Mouse (Mus musculus) bone marrow, adult 2 months (tissue): ENCODE data around the gene Col15a1. TPM values are rescaled to one million over a fixed set of nuclear protein-coding genes. Genes with fewer than 3 reads are reported as not detected.

Experiments
- H3K27ac ChIP-seq: fragments of 200-500 bp; 2 replicates; pipeline ENCODE4 v1.5.1; 2012; ENCODE audit warnings: low read depth, mild to moderate bottlenecking, control low read depth, inconsistent platforms, low read length; ENCODE audit not compliant: control insufficient read depth, poor library complexity, insufficient read depth
- H3K4me1 ChIP-seq: fragments of 200-500 bp; 2 replicates; pipeline ENCODE4 v1.6.1; 2011; ENCODE audit warnings: low read length; ENCODE audit not compliant: control insufficient read depth, insufficient read depth
- H3K4me3 ChIP-seq: fragments of 200-500 bp; replicated peaks from 2 replicates; pipeline ENCODE3; 2011; ENCODE audit warnings: mild to moderate bottlenecking, low read depth, low read length, control low read depth; ENCODE audit not compliant: control insufficient read depth
- CTCF ChIP-seq: fragments of 200-500 bp; IDR thresholded peaks from 2 replicates; pipeline ENCODE4 v1.5.1; 2011; ENCODE audit warnings: low read length, control low read depth; ENCODE audit not compliant: control insufficient read depth, insufficient read depth
- POLR2A ChIP-seq: fragments of 200-500 bp; IDR thresholded peaks from 2 replicates; pipeline ENCODE4 v1.6.1; 2011; ENCODE audit warnings: low read depth, mild to moderate bottlenecking, control low read depth, low read length, borderline replicate concordance; ENCODE audit not compliant: control insufficient read depth
- WGBS: fragments of 180-500 bp; shearing (Covaris S2); methylation state at CpG from one replicate; pipeline ENCODE4 v1.1.7; 2018; 5-methylcytosine and 5-hydroxymethylcytosine counted together
- polyA plus RNA-seq: library from polyadenylated mRNA; stranded (reverse); fragments of >200 nt; gene quantifications from 2 replicates; pipeline ENCODE4 v1.2.4, GENCODE M21; 2011; ENCODE audit warnings: low replicate concordance; ENCODE audit not compliant: missing spikeins, insufficient read depth, insufficient read length

The Col15a1 gene
- polyA plus RNA-seq, 1 experiment = 1.8 TPM

DNA sequence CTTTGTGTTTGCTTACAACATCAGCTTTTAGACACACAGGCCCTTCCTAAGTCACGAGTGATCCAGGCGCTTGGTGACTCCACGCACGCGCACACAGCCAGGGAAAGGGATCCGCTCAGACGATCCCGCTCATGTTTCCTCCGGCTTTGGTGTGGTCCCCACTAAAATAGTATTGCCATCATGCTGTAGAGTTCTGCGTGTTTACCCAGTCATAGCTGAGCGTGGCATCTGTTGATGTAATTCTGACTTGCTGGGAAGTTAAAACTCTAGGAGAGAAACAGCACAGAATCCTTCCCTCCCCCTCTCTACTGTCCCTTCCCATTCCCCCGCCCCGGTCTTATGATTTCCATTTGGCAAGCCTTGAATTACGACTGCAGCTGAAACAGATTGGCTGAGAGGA is 104.7 kb downstream of the Col15a1 start:
- H3K4me3 ChIP-seq = no peak overlapping the region
- H3K4me1 ChIP-seq = peaks cover 17% of the 10 kb centered on the region
- TF ChIP-seq POLR2A = no peak
- no peak for TF ChIP-seq CTCF
- 87% methylated on average over 14 of the region's 14 CpGs for WGBS
- no peak overlapping the region for H3K27ac ChIP-seq

DNA sequence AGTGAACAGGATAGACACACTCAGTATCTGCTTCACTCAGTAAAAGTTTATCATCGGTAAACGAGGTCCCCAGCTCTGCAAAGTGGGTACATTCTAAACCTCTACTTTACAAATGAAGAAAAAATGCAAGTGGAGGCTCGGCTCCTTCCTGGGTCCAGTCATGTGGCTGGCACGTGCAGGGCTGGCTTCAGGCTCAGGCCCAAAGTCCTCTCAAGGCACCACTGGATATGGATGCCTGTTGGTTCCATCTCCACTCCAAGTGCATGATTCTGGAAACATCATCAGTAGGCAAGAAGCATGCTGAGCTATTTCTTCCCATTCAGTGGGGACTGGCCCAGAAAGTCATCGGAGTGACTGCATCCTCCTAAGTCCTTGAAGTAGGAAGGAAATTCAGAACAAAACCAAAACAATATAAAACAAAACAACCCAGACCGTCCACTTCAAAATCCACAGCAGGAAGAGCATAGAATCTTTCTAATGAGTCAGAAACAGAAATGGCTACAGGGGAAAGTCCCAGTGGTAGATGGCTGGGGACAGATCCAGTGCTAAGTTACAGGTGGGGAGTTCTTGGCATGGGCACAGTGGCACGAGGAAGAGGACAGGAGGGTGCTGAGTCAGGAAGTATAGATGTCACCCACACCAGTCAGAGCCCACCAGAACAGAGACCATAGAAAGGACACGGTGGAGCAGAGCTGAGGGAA is 105.9 kb downstream of the Col15a1 start:
- H3K4me3 ChIP-seq = no peak overlapping the region
- peaks cover 17% of the 10 kb centered on the region for H3K4me1 ChIP-seq
- 66% methylated on average over 8 of the region's 8 CpGs for WGBS

DNA sequence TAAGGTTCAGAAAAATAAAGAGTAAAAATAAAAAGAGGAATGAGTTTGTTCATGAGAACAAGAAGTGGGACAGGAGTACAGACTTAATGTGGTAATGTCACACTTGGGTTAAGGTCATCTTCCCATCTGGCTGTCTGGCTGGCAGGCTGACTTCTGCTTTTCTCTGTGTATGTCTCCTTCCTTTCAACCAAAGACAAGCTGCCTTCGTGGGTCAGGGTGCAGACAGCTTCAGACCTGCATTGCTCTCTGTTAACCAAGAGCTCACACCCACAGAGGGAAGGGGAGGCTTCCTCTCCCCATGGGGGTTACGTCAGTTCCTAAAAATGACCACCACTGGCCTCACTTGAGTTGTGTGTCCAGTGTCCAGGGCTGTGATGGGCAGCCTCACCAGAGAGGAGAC is 107.5 kb downstream of the Col15a1 start:
- TF ChIP-seq POLR2A (no peak), CTCF (no peak)
- no peak overlapping the region for H3K4me3 ChIP-seq
- peaks cover 17% of the 10 kb centered on the region for H3K4me1 ChIP-seq
- 5% methylated on average over 2 of the region's 2 CpGs for WGBS
- peak overlapping the region; percentile 67 for H3K27ac ChIP-seq

More for the DNA sequence above, 105.9 kb downstream of the Col15a1 start:
- H3K27ac ChIP-seq = no peak overlapping the region
- no peak for TF ChIP-seq POLR2A
- no peak for TF ChIP-seq CTCF

DNA sequence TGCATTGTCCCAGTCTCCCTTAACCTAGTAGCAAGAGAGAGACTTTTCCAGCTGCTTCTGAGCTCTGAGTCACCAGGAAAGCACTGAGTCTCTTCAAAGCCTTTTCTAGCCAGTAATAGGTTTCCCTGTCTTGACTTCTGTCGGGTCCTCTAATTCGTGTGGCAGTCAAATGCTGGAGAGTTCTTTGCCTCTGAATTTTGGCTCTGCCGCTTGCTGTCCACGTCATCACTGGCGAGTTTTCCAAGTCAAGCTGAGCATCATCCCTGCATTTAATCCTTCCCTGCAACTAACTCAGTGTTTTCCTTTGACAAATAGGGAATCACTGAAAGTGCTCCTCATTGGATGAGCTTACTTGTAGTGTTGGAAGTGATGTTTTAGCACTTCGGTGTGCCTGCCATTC is 108.5 kb downstream of the Col15a1 start:
- Histone ChIP-seq H3K4me3 (no peak overlapping the region), H3K4me1 (peaks cover 12% of the 10 kb centered on the region), H3K27ac (no peak overlapping the region)
- TF ChIP-seq CTCF (no peak), POLR2A (no peak)
- 77% methylated on average over 6 of the region's 6 CpGs for WGBS

DNA sequence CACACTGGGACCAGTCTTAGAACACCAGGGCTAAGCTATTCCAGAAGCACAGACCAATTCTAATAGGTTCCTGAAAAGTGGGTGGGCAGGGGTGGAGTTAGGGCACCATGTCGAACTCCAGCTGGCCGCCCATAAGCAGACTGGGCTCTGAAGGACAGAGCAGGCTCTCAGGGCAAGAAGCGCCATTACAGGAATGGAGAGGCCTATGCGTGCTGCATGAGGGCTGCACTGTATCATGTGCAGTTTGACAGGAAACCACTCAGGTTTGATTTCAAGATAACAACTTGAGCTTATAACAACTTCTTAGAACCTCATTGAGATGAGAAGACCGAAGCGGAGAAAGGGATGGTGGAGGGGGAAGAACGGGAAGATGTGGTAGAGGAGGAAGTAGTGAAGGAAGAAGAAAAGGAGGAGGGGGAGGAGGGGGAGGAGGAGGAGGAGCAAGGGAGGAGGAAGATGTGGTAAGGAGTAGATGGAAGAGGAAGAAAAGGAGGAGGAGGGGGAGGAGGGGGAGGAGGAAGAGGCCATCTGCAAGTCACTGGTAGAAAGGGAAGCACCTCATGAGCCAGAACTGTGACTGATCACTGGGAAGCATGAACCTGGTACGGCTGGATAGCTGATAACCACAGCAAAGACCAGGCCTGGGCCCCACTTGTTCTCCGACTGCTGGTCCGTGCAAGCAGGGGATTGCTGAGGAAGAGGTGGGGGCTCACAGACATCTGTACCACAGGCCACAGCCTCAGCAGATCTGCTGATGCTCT is 111.8 kb downstream of the Col15a1 start:
- WGBS = 10% methylated on average over 10 of the region's 10 CpGs
- peak overlapping the region; percentile 4 for H3K4me3 ChIP-seq
- peak overlapping the region; percentile 80 for H3K27ac ChIP-seq
- peaks cover 5% of the 10 kb centered on the region for H3K4me1 ChIP-seq
- no peak for TF ChIP-seq CTCF
- TF ChIP-seq POLR2A = no peak

DNA sequence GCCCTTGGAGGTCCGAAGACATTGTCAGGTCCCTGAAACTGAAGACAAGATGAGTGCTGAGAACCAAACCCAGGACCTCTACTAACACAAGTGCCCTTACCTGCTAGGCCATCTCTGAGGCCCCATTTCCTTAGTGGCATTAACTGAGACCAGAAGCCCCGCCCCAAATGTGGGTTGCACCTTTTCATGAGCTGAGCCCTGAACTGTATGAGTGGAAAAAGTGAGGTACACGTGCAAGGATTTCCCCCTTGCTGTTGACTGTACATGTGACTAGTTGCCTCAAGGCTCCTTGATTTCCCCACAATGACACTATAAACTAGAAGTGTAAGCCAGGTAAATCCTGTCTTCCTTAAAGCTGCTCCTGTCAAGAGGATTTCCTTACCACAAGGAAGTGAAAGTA is 114.4 kb downstream of the Col15a1 start:
- WGBS = 67% methylated on average over 3 of the region's 3 CpGs
- TF ChIP-seq POLR2A (no peak), CTCF (no peak)
- Histone ChIP-seq H3K27ac (no peak overlapping the region), H3K4me3 (no peak overlapping the region), H3K4me1 (peaks cover 6% of the 10 kb centered on the region)

DNA sequence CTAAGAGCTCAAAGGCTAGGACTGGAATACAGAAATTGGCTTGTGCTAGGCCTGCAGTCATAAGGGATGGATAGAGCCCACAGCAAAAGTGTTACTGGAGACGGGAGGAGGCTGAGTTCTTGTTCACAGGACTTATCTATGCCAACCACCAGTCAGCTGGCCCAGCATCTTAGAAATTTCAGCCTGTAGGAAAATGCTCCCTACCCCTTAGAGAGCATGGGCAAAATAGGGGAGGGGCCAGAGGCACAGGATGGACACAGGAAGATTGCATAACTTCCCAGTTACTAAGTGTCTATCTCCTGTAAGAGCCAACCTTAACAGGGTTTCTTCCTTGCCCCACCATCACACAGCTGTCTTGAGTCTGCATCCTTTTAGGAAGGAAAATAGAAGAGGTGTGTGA is 116.2 kb downstream of the Col15a1 start:
- H3K4me1 ChIP-seq = peaks cover 6% of the 10 kb centered on the region
- H3K27ac ChIP-seq = peak overlapping the region; percentile 54; the same call in 1 of the 2 replicates
- H3K4me3 ChIP-seq = no peak overlapping the region
- TF ChIP-seq POLR2A = no peak
- no peak for TF ChIP-seq CTCF
- 35% methylated on average over 1 of the region's 1 CpGs for WGBS

DNA sequence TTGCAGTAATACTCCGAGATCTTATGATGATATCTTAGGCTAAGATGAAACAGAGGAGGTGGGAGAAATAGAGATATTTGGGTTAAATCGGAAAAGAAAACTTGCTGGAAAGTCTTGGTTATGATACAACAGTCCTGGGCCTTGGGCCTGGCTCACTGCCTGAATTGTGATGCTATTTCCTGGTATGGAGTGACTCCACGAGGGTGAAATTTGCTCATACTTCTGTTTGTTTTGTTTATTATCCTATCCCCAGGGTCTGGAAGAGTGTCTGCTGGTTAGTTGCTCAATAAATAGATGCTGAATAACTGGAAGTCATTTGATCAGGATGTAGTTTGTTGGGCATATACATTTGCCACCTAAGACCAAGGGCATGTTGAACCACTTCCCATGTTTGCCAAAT is 119.8 kb downstream of the Col15a1 start:
- peaks cover 2% of the 10 kb centered on the region; the same call in 1 of the 2 replicates for H3K4me1 ChIP-seq
- no peak for TF ChIP-seq POLR2A
- TF ChIP-seq CTCF = no peak
- H3K27ac ChIP-seq = no peak overlapping the region
- WGBS = 70% methylated on average over 3 of the region's 3 CpGs
- H3K4me3 ChIP-seq = no peak overlapping the region

DNA sequence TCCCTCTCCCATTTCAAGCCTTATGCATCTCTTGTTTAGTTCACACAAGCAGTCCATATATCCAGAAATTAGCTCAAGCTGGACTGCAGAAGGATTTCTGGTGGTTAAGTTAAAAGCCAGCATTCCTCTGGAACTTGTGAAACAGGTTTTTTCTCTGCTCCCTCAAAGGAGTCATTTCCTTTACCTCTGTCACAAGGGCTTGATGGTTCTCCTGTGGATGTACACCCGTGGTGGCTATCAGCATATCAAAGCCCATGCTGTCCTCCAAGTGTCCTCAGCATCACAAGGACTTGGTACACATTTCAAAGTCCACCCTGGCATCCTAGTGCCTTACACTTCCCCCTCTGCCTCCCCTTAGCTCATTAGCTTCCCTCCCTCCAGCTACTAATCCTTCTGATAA is 121.3 kb downstream of the Col15a1 start:
- no peak overlapping the region for H3K4me3 ChIP-seq
- 20% methylated on average over 1 of the region's 1 CpGs for WGBS
- H3K4me1 ChIP-seq = peaks cover 2% of the 10 kb centered on the region; the same call in 1 of the 2 replicates
- no peak for TF ChIP-seq POLR2A
- no peak for TF ChIP-seq CTCF
- H3K27ac ChIP-seq = no peak overlapping the region
